Mouse (Mus musculus) forebrain, embryonic 12.5 days (tissue): ENCODE data around the gene Cma1. TPM values are rescaled to one million over a fixed set of nuclear protein-coding genes. Genes with fewer than 3 reads are reported as not detected.
"Not testable (repeated sequence)": the region's sequence is repeated elsewhere in the genome, so short reads cannot be mapped to it uniquely, and the experiment has no call there.

Source experiments
- ATAC-seq: fragments of 200-750 bp; cut with Nextera tagmentation; 2 replicates; pipeline ENCODE4 v1.8.0; 2017; ENCODE audit warnings: moderate TSS enrichment; ENCODE audit not compliant: low FRiP score
- H3K27ac ChIP-seq: fragments of 300-500 bp; sonication (generic); 2 replicates; pipeline ENCODE4 v1.5.1; 2016; ENCODE audit warnings: mild to moderate bottlenecking
- H3K27me3 ChIP-seq: fragments of 300-500 bp; sonication (generic); 2 replicates; pipeline ENCODE4 v1.6.1; 2016; ENCODE audit warnings: mild to moderate bottlenecking
- H3K36me3 ChIP-seq: fragments of 300-500 bp; sonication (generic); replicated peaks from 2 replicates; pipeline ENCODE4 v1.6.1; 2016; ENCODE audit warnings: mild to moderate bottlenecking
- H3K4me1 ChIP-seq: fragments of 300-500 bp; sonication (generic); 2 replicates; pipeline ENCODE4 v1.6.1; 2016
- H3K4me2 ChIP-seq: fragments of 300-500 bp; sonication (generic); 2 replicates; pipeline ENCODE4 v1.6.1; 2016; ENCODE audit warnings: mild to moderate bottlenecking, moderate library complexity
- H3K4me3 ChIP-seq: fragments of 300-500 bp; sonication (generic); replicated peaks from 2 replicates; pipeline ENCODE4 v1.5.1; 2016; ENCODE audit warnings: mild to moderate bottlenecking
- H3K9ac ChIP-seq: fragments of 300-500 bp; sonication (generic); 2 replicates; pipeline ENCODE4 v1.6.1; 2016; ENCODE audit warnings: mild to moderate bottlenecking
- H3K9me3 ChIP-seq: fragments of 300-500 bp; sonication (generic); 2 replicates; pipeline ENCODE4 v1.6.1; 2016
- WGBS: fragments of 180-500 bp; shearing (Covaris S2); methylation state at CpG from one replicate; pipeline ENCODE4 v1.1.7; 2016; 5-methylcytosine and 5-hydroxymethylcytosine counted together
- polyA plus RNA-seq: library from polyadenylated mRNA; unstranded; fragments of >200 nt; fragmentation: Nextera tagmentation; extraction: Ambion mirVana; gene quantifications from 2 replicates; pipeline ENCODE4 v1.2.1, GENCODE M21; 2016

The Cma1 gene
- polyA plus RNA-seq, result not detected in 2 replicates

DNA sequence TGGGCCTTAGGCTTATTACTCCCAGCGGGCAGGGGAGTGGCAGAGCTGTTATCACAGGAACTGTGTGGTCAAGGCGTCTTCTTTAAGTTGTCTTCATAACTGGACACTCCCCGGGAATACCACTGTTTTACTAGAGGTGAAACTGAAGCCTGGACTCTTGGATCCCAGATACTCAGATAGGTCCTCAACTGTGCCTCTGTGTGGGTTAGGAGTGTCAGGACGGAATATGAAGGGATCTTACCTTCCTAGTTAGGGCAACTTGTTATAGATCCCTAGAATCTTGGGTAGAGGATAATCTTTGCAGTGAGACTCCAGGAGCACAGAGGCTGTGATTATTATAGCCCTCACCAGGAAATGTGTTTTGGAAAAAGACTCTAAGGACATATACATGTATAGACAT, at the start of gene Cma1:
Gene Cma1 (minus strand): TSS at position 101 of the 400 bp plus-strand sequence.
- no peak within 1 kb of the TSS for H3K4me2 ChIP-seq
- WGBS, result 84% methylated on average over 4 of the region's 4 CpGs
- no peaks in the 10 kb centered on the region for H3K4me1 ChIP-seq
- no peak within 1 kb of the TSS for H3K4me3 ChIP-seq
- no peak within 1 kb of the TSS for H3K27ac ChIP-seq
- H3K9ac ChIP-seq, result no peak within 1 kb of the TSS
- no peaks in the 10 kb centered on the region for H3K27me3 ChIP-seq
- no peaks in the 10 kb centered on the region for H3K36me3 ChIP-seq
- ATAC-seq, result no peak
- no peaks in the 10 kb centered on the region for H3K9me3 ChIP-seq

DNA sequence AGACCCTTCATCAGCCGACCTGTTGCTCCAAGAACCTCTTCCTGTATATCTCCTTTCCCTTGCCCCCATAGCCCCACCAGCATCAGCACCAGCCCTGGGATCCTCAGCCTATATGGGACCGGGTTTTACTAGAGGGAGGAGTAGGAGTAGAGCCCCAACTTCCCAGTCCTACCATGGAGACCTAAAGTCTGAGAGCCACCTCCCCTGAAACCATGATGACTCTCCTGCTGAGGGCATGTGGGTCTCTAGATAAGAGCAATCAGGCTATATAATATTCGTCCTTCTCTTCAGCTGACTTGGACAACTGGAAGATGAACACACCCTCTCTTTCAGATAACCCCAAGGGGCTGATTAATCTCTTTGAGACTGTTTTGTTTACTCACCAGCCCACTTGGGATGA, 43.0 kb upstream of the Cma1 start:
- H3K36me3 ChIP-seq, H3K27me3 ChIP-seq, ATAC-seq, H3K9ac ChIP-seq, H3K4me1 ChIP-seq, H3K9me3 ChIP-seq, H3K27ac ChIP-seq, H3K4me2 ChIP-seq, H3K4me3 ChIP-seq: not testable (repeated sequence)
- WGBS, result 95% methylated on average over 2 of the region's 3 CpGs

DNA sequence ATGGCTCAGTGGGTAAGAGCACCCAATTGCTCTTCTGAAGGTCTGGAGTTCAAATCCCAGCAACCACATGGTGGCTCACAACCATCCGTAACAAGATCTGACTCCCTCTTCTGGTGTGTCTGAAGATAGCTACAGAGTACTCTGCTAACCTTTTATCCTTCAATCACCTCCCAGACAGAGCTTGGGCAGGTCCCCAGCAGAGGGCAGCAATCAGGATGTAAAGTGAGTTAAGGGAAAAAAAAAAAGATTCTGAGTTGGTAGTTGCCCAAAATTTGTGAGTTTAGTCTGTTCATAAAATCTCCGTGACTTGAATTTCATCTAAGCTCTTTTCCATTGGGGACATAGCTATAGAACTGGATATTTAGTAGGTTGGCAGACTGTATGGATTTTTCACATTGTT, 19.4 kb upstream of the Cma1 start:
- not testable (repeated sequence) for H3K36me3 ChIP-seq, H3K9me3 ChIP-seq, ATAC-seq, H3K4me2 ChIP-seq, H3K27ac ChIP-seq, H3K27me3 ChIP-seq, H3K9ac ChIP-seq, H3K4me3 ChIP-seq, H3K4me1 ChIP-seq
- WGBS, result 44% methylated on average over 2 of the region's 2 CpGs

DNA sequence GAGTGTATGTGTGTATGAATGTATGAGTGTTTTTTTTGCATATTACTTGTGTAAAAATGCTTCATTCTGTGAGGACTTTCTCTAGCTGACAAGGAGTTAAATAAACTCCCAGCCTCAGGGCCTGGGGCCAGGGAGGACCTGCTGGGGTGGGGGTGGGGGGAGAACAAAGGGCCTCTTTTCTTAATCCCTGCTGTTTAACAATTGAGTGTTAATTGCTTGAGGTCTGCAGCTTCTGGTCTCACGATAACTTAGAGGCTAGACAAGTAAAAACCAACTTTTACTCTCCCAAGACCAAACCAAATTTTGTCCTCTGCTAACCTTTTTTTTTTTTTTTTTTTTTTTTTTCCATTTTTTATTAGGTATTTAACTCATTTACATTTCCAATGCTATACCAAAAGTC, 18.8 kb upstream of the Cma1 start:
- Histone ChIP-seq H3K36me3 (no peaks in the 10 kb centered on the region), H3K9me3 (no peaks in the 10 kb centered on the region), H3K4me1 (peaks cover 4% of the 10 kb centered on the region), H3K27ac (peak overlapping the region; percentile 71), H3K4me3 (no peak overlapping the region), H3K27me3 (no peaks in the 10 kb centered on the region), H3K9ac (no peak overlapping the region), H3K4me2 (no peak overlapping the region)
- 0 out of 2 replicates have a peak, but pooled peaks have one; percentile 33 for ATAC-seq
- 0% methylated on average over 1 of the region's 1 CpGs for WGBS

DNA sequence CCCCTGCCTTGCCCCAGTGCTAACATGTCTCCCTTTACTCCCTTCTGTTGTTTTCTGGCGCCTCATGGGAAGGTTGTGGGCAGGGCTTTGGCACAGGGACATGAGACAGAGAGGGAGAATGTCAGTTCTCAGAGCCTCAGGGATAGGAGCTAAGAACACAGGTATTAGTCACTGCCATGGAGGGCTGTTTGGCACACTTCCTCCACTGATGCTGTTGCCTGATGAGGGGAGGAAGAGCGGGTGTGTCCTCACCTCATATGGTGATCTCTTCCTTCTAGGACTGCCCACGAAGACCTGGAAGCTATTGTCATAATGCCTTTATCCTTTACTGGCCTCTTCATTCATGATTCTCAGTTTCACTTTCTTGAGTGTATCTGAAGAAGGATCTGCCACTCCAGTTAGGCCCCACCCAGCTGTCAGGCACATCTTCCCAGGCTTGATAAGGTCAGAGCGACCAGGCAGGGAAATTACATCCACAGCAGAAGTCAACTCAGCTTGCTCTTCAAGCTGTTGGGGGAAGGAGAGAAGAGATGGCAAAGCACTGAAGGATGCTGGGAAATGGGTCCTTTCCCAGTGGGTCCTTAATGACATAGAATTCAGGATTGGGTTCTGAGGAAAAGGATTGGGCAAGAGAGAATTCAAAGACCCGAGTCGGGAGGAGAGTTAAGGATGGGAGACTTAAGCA, 6.0 kb upstream of the Cma1 start, which contains the start of gene Cma2:
Gene Cma2 (plus strand): TSS at position 635 of the 685 bp plus-strand sequence.
- Histone ChIP-seq H3K9ac (no peak within 1 kb of the TSS), H3K4me3 (no peak within 1 kb of the TSS), H3K4me1 (no peaks in the 10 kb centered on the region), H3K9me3 (no peaks in the 10 kb centered on the region), H3K27ac (no peak within 1 kb of the TSS), H3K4me2 (no peak within 1 kb of the TSS), H3K36me3 (no peaks in the 10 kb centered on the region), H3K27me3 (no peaks in the 10 kb centered on the region)
- 85% methylated on average over 6 of the region's 6 CpGs for WGBS
- ATAC-seq, result no peak

DNA sequence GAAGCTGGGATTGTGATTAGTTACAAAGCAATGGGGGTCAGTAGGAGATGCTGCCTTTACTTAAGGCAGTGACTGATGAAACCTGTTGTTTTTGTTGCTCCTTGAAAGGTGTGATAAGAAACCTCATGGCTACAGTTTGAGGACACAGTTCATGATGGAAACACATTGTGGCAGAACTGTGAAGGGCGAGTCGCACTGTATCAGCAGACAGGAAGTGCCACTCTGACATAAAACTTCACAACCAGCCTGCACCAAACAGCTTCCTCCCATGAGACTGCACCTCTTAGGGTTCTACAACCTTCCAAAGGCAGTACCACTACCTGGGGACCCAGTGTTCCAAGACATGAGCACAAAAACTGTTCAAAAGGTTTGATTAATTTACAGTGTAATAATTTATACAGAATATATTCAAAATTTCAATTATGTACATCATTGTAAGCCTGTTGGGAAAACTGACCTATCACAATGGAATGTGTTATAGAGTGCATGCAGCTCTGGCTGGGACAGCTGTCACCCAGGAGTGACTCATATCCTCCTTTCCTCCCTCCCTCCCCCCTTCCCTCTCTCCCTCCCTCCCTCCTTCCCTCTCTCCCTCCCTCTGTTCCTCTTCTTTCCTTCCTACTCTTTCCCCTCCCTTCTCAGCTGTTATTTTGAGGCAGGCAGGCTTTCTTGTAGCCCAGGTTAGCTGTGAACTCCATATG, 1.9 kb upstream of the Cma1 start:
- no peaks in the 10 kb centered on the region for H3K9me3 ChIP-seq
- no peak overlapping the region for H3K27ac ChIP-seq
- no peak overlapping the region for H3K4me3 ChIP-seq
- H3K9ac ChIP-seq, result no peak overlapping the region
- 88% methylated on average over 2 of the region's 2 CpGs for WGBS
- H3K36me3 ChIP-seq, result no peaks in the 10 kb centered on the region
- no peaks in the 10 kb centered on the region for H3K4me1 ChIP-seq
- no peak overlapping the region for H3K4me2 ChIP-seq
- no peak for ATAC-seq
- H3K27me3 ChIP-seq, result no peaks in the 10 kb centered on the region

DNA sequence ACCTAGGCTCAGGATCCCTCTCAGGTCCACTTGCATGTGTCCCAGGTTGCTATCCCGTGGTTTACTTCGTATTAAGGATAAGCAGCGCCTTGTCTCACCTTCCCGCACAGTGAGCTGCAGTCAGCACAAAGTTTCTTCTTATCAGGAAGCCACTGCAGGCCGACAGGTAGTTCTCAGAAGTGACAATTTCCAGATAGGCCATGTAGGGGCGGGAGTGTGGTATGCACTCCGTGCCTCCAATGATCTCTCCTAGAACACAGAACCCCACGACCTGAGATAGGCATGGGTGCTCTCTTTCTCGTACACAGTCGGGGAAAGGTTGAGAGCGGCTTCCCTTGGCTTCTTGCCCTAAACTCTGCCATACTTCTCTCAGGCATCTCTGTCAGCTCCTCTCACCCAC, 874 bp downstream of the Cma1 start:
- WGBS, result 86% methylated on average over 11 of the region's 11 CpGs
- Histone ChIP-seq H3K4me1 (no peaks in the 10 kb centered on the region), H3K27ac (no peak overlapping the region), H3K9ac (no peak overlapping the region), H3K4me3 (no peak overlapping the region), H3K36me3 (no peaks in the 10 kb centered on the region), H3K27me3 (no peaks in the 10 kb centered on the region), H3K4me2 (no peak overlapping the region), H3K9me3 (no peaks in the 10 kb centered on the region)
- ATAC-seq, result no peak

DNA sequence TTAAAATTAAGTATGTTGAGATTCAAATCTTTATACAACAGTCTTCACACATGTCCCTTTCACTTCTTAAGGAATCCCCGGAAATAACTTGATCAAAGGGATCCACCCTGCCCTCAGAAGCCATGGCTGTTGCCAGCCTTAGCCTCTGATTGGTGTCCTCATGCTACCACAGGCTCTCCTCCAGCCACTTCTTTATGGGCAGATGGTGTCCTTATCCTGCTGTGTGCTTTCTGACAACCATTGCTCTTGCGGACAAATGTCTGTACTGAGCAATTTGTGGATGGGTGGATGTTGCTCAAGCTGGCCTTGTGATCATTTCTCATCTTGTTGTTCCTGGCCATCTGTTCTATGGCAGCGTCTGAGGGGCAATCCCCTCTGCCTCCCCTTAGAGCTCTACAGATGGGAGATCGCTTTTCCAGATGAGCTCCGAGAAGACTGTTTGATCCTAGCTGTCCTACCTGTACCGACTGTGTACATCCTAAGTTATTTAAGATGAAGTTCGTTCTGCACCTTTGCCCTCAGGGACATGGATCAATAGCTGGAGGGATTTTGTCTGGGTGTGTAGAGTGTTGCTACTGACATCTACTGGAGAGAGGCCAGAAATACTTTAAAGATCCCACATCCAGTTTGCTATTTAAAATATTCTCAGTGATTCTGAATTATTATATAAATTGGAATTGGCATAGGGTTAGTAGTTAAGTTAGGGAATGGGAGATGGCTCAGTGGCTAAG, 4.2 kb downstream of the Cma1 start:
- ATAC-seq, result no peak
- Histone ChIP-seq H3K4me2 (no peak overlapping the region), H3K9me3 (no peaks in the 10 kb centered on the region), H3K4me3 (no peak overlapping the region), H3K4me1 (no peaks in the 10 kb centered on the region), H3K9ac (no peak overlapping the region), H3K27me3 (no peaks in the 10 kb centered on the region), H3K36me3 (no peaks in the 10 kb centered on the region), H3K27ac (no peak overlapping the region)
- 64% methylated on average over 7 of the region's 7 CpGs for WGBS

DNA sequence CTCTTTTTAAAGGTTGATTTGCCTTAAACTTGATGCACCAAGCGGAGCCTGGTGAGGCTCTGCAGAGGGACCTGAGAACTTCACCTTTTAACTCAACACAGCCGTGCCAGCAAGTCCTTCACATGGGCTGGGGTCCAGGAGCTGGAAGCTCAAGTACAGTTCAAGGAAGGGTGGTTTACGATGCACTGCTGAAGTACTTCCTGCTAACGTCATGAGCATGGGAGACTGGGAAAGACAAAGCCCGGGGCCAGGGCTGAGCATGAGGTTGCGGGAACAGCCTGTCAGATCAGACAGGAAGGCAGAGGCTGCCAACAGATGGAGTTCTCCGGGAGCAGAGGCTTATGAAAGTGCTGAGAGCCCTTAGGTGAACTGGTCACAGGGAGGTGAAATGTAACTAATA, 10.9 kb downstream of the Cma1 start:
- H3K27ac ChIP-seq, result no peak overlapping the region
- no peak for ATAC-seq
- H3K4me3 ChIP-seq, result no peak overlapping the region
- H3K9me3 ChIP-seq, result no peaks in the 10 kb centered on the region
- H3K4me1 ChIP-seq, result no peaks in the 10 kb centered on the region
- H3K4me2 ChIP-seq, result no peak overlapping the region
- no peak overlapping the region for H3K9ac ChIP-seq
- no peaks in the 10 kb centered on the region for H3K36me3 ChIP-seq
- WGBS, result 66% methylated on average over 7 of the region's 7 CpGs
- no peaks in the 10 kb centered on the region for H3K27me3 ChIP-seq

DNA sequence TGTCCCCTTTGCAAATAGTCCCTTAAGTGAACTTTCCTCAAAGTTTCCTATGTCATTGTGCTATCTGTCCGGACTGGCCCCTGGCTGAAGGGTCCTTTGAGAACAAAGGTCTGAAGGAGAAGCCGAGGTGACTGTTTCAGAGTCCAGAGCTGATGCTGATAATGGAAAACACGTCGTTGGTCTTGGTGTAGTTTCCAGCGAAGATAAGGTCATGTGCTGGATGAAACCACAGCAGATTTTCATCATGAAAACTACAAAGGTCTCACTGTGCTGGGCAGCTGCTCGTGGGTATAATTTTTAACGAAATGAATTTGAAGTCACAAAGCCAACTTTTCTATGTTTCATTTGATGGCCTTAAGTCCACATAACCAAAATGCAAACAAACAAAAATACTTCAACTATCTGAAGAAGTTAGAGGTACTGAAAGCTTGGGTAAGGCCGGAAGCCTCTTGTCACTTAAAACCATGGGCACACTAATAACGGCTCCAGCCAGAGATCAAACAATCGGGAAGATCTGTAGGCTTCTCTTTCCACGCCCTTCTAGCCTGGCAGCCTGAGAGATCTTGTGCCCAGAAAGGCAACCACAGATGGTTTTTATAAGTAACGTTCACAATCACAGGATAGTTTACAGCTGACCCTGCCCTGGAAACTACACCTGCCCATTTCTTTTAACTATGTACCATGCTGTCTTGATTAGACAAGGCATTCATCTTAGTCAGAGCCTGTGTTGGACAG, 15.0 kb downstream of the Cma1 start:
- no peaks in the 10 kb centered on the region for H3K4me1 ChIP-seq
- no peak overlapping the region for H3K4me2 ChIP-seq
- no peak for ATAC-seq
- H3K27ac ChIP-seq, result no peak overlapping the region
- H3K27me3 ChIP-seq, result no peaks in the 10 kb centered on the region
- H3K4me3 ChIP-seq, result no peak overlapping the region
- H3K9ac ChIP-seq, result no peak overlapping the region
- 79% methylated on average over 12 of the region's 12 CpGs for WGBS
- no peaks in the 10 kb centered on the region for H3K9me3 ChIP-seq
- no peaks in the 10 kb centered on the region for H3K36me3 ChIP-seq

DNA sequence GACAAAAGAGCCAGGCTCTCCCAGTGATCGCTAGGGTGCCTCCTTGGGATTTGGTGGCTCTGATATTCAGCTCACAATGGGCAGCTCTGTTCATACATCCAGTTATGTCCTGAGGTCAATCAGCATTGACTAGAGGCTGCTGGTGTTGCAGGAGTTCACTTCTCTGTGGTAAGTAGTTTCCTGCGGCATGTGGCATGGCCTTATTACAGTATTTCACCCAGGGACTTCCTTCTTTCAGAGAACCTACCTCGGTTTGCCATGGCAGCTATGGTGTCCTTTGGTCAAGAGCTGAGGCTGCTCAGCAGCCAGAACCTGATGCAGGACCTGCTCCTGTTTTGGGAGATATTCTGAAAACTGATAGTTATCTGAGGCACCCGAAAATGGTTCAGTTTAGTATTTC, 17.6 kb downstream of the Cma1 start:
- H3K27me3 ChIP-seq, result no peaks in the 10 kb centered on the region
- WGBS, result 87% methylated on average over 4 of the region's 4 CpGs

More for the DNA sequence above, 17.6 kb downstream of the Cma1 start:
- H3K27ac ChIP-seq, result no peak overlapping the region
- no peaks in the 10 kb centered on the region for H3K9me3 ChIP-seq
- H3K4me2 ChIP-seq, result no peak overlapping the region
- H3K36me3 ChIP-seq, result no peaks in the 10 kb centered on the region
- no peaks in the 10 kb centered on the region for H3K4me1 ChIP-seq
- ATAC-seq, result no peak
- H3K4me3 ChIP-seq, result no peak overlapping the region
- H3K9ac ChIP-seq, result no peak overlapping the region
